Mouse (Mus musculus): Measurements from ENCODE around the gene Gtpbp1. TPM values are rescaled to one million over a fixed set of nuclear protein-coding genes. Genes with fewer than 3 reads are reported as not detected.
A peak's percentile ranks its signal among the peaks of the same experiment; 100 is the strongest.

The Gtpbp1 gene
- polyA plus RNA-seq (2012; rRNA removed): 38.8 and 42.7 TPM in 2 replicates

DNA sequence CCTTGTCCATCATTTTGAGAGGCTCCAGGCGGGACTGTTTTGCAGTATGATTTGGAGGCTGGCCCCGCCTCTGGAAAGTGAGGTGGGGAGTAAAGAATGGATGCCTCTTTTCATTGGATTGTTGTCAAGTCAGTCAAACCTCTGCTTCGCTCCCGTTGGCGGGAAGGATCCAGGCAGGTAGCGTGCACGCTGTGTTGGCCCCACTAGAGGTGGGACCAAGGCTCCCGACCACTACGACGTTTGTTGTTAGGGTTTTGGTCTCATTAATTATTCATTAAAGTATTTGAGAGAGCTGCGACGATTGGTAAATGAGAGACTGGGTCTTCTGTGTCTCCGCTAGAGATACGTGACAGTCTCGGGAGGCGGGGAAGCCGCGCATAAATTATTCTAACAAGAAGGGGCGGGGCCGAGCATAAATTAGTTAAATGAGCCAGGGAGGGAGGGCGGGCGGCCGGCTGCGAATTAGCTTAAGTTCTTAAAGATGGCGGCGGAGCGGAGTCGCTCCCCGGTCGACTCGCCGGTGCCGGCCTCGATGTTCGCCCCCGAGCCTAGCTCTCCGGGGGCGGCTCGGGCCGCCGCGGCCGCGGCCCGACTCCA, at the start of gene Gtpbp1:
Gtpbp1 (plus strand) TSS at position 420 of the 597 bp plus-strand sequence.
- no peaks in the 10 kb centered on the region for H3K27me3 ChIP-seq (ENCODE audit: control insufficient read depth, insufficient read depth, low read length)
- H3K27ac ChIP-seq (ENCODE audit: control insufficient read depth, insufficient read depth, low read depth, low read length): peak within 1 kb of the TSS; percentile 84
- peaks cover 17% of the 10 kb centered on the region for H3K4me1 ChIP-seq (ENCODE audit: control insufficient read depth, insufficient read depth, low read length)
- H3K4me3 ChIP-seq (ENCODE audit: control insufficient read depth, low read depth, low read length): peak within 1 kb of the TSS; percentile 90
- H3K36me3 ChIP-seq (ENCODE audit: control insufficient read depth, insufficient read depth, low read length): peaks cover 2% of the 10 kb centered on the region
- TF ChIP-seq CTCF (IDR thresholded peaks at IDR 0.05; ENCODE audit: control insufficient read depth, insufficient read depth, insufficient replicate concordance, low read depth, low read length) (no peak), POLR2A (IDR thresholded peaks at IDR 0.05; ENCODE audit: control insufficient read depth, low read depth, low read length) (no peak; the same call in 1 of the 2 replicates)

DNA sequence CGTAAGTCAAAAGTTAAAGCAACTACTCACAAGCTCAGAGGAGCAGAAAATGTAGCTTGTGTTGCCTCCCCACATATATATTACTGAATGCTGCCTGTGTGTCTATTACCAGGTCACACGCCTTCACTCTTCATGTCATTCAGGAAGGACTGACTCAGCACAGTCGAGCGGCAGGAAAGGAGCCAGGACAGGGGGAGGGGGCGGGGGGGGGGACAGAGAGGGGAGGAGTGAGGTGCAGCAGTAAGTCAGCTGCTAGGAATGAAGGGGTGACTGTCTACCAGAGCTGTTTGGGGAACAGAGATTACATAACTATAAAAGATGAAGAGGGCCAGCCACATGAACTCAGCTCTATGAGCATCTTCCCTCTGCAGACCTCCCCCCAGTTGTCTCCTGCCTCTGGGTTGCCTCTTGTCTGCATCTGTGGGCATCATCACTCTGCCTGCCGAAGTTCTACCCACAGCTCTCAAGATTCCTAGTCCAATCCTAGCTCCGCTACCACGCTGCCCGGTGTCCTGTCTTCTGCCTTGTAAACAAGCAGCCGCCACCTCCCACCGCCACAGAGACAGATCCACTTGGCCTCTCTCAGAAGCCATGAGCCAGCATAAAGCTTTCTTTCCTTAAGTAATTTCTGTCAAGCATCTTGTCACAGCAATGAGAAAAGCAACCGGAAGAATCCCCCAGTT, 49.4 kb upstream of the Gtpbp1 start:
- H3K27ac ChIP-seq (ENCODE audit: control insufficient read depth, insufficient read depth, low read depth, low read length): no peak overlapping the region
- no peak overlapping the region for H3K4me3 ChIP-seq (ENCODE audit: control insufficient read depth, low read depth, low read length)
- H3K27me3 ChIP-seq (ENCODE audit: control insufficient read depth, insufficient read depth, low read length): no peaks in the 10 kb centered on the region
- H3K4me1 ChIP-seq (ENCODE audit: control insufficient read depth, insufficient read depth, low read length): no peaks in the 10 kb centered on the region
- no peaks in the 10 kb centered on the region for H3K36me3 ChIP-seq (ENCODE audit: control insufficient read depth, insufficient read depth, low read length)
- TF ChIP-seq POLR2A (IDR thresholded peaks at IDR 0.05; ENCODE audit: control insufficient read depth, low read depth, low read length) (no peak), CTCF (IDR thresholded peaks at IDR 0.05; ENCODE audit: control insufficient read depth, insufficient read depth, insufficient replicate concordance, low read depth, low read length) (no peak)

DNA sequence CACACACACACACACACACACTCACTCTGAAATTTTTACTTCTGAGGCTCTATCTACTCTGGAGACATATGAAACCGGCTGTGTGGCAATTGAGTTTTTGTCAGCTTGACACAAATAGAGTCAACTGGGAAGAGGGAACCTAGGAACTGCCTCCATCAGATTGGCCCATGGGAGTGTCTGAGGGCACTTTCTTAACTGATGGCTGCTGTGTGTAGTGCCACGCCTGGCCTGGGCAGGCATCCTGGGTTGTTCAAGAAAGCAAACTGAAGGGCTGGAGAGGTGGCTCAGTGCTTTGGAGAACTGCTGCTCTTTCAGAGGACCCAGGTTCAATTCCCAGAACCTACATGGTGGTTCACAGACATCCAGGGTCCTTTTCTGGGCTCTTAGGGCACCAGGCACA, 45.2 kb upstream of the Gtpbp1 start:
- TF ChIP-seq CTCF (IDR thresholded peaks at IDR 0.05; ENCODE audit: control insufficient read depth, insufficient read depth, insufficient replicate concordance, low read depth, low read length): no peak
- TF ChIP-seq POLR2A (IDR thresholded peaks at IDR 0.05; ENCODE audit: control insufficient read depth, low read depth, low read length): no peak
- H3K4me3 ChIP-seq (ENCODE audit: control insufficient read depth, low read depth, low read length): no peak overlapping the region
- no peak overlapping the region for H3K27ac ChIP-seq (ENCODE audit: control insufficient read depth, insufficient read depth, low read depth, low read length)
- H3K27me3 ChIP-seq (ENCODE audit: control insufficient read depth, insufficient read depth, low read length): no peaks in the 10 kb centered on the region
- no peaks in the 10 kb centered on the region; the same call in 1 of the 2 replicates for H3K36me3 ChIP-seq (ENCODE audit: control insufficient read depth, insufficient read depth, low read length)
- H3K4me1 ChIP-seq (ENCODE audit: control insufficient read depth, insufficient read depth, low read length): no peaks in the 10 kb centered on the region

DNA sequence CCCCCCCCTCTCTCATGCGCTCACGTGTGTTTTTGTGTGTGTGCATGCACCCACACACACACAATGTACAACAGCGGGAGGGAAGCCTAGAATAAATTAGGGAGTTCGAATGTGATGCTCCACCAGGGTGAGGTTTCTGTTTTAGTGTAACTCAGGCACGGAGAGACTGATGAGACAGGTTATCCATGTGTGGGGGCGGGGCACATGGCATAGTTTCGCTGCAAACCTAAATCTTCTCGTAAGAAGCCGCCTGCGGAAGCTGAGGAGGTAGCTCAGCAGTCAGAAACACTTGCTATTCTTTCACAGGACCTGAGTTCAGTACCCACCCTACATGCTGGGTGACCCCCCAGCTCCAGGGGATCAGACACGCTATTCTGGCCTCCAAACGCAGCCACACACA, 42.5 kb upstream of the Gtpbp1 start:
- Histone ChIP-seq H3K36me3 (ENCODE audit: control insufficient read depth, insufficient read depth, low read length) (no peaks in the 10 kb centered on the region; the same call in 1 of the 2 replicates), H3K4me1 (ENCODE audit: control insufficient read depth, insufficient read depth, low read length) (no peaks in the 10 kb centered on the region), H3K27me3 (ENCODE audit: control insufficient read depth, insufficient read depth, low read length) (no peaks in the 10 kb centered on the region), H3K27ac (ENCODE audit: control insufficient read depth, insufficient read depth, low read depth, low read length) (no peak overlapping the region), H3K4me3 (ENCODE audit: control insufficient read depth, low read depth, low read length) (no peak overlapping the region)
- TF ChIP-seq POLR2A (IDR thresholded peaks at IDR 0.05; ENCODE audit: control insufficient read depth, low read depth, low read length) (no peak), CTCF (IDR thresholded peaks at IDR 0.05; ENCODE audit: control insufficient read depth, insufficient read depth, insufficient replicate concordance, low read depth, low read length) (no peak)

DNA sequence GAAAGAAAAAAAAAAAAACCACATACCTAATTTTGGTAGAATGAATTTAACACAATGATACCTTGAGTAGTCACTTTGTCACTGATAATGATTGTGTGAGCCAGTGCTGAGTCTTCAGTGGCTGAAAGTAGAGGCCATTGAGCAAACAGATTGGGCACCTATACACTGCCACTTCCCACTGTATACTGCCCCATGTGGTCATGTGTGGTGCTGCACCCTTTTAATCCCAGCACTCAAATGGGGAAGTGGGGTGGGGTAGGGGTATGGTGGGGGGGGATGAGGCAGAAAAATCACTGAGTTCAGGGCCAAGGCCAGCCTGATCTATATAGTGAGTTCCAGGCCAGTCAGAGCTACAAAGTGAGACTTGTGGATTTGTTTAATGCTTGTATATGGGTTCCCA, 40.1 kb upstream of the Gtpbp1 start:
- no peaks in the 10 kb centered on the region for H3K27me3 ChIP-seq (ENCODE audit: control insufficient read depth, insufficient read depth, low read length)
- peak; percentile 51; the same call in 1 of the 2 replicates for TF ChIP-seq CTCF (IDR thresholded peaks at IDR 0.05; ENCODE audit: control insufficient read depth, insufficient read depth, insufficient replicate concordance, low read depth, low read length)
- no peak for TF ChIP-seq POLR2A (IDR thresholded peaks at IDR 0.05; ENCODE audit: control insufficient read depth, low read depth, low read length)
- no peak overlapping the region for H3K27ac ChIP-seq (ENCODE audit: control insufficient read depth, insufficient read depth, low read depth, low read length)
- H3K36me3 ChIP-seq (ENCODE audit: control insufficient read depth, insufficient read depth, low read length): no peaks in the 10 kb centered on the region; the same call in none of the 2 replicates
- no peaks in the 10 kb centered on the region for H3K4me1 ChIP-seq (ENCODE audit: control insufficient read depth, insufficient read depth, low read length)
- H3K4me3 ChIP-seq (ENCODE audit: control insufficient read depth, low read depth, low read length): no peak overlapping the region

DNA sequence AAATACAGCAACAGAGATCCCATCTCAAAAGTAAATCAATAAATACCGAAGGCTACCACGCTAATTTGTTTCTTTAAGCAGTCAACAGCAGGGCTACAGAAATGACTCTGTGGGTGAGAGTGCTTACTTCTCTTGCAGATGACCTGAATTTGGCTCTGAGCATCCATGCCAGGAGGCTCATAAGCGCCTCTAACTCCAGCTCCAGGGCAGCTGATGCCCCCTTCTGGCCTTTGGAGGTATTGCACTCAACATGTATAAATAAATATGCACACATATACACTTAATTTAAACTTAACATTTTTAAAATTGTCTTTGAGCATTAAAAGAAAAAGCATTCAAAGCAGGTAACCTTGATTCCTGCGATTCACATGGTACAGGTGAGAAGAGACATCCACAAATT, 39.2 kb upstream of the Gtpbp1 start:
- TF ChIP-seq CTCF (IDR thresholded peaks at IDR 0.05; ENCODE audit: control insufficient read depth, insufficient read depth, insufficient replicate concordance, low read depth, low read length) (peak; percentile 66; the same call in 1 of the 2 replicates), POLR2A (IDR thresholded peaks at IDR 0.05; ENCODE audit: control insufficient read depth, low read depth, low read length) (no peak)
- Histone ChIP-seq H3K27ac (ENCODE audit: control insufficient read depth, insufficient read depth, low read depth, low read length) (no peak overlapping the region), H3K27me3 (ENCODE audit: control insufficient read depth, insufficient read depth, low read length) (no peaks in the 10 kb centered on the region), H3K36me3 (ENCODE audit: control insufficient read depth, insufficient read depth, low read length) (no peaks in the 10 kb centered on the region; the same call in none of the 2 replicates), H3K4me3 (ENCODE audit: control insufficient read depth, low read depth, low read length) (no peak overlapping the region), H3K4me1 (ENCODE audit: control insufficient read depth, insufficient read depth, low read length) (no peaks in the 10 kb centered on the region)

DNA sequence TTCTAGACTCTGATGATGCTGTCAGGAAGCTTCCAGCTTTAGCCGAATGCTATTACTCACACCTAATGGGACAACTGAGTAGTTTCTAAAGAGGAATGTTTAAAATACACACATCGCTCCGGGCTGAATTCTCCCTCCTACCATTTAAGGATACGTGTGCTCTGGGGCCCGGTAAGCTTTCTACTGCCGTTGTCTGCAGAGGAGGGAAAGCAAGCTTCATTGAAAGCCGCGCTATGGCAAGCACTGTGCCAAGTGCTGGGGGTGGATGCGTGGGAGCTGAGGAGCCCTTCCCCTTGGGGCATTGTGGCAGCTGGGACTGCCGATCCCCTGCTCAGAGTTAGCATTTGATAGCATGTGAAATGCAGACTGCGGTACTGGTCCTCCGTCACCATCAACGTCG, 34.2 kb upstream of the Gtpbp1 start:
- no peak for TF ChIP-seq POLR2A (IDR thresholded peaks at IDR 0.05; ENCODE audit: control insufficient read depth, low read depth, low read length)
- TF ChIP-seq CTCF (IDR thresholded peaks at IDR 0.05; ENCODE audit: control insufficient read depth, insufficient read depth, insufficient replicate concordance, low read depth, low read length): no peak
- Histone ChIP-seq H3K4me3 (ENCODE audit: control insufficient read depth, low read depth, low read length) (peak overlapping the region; percentile 64), H3K27ac (ENCODE audit: control insufficient read depth, insufficient read depth, low read depth, low read length) (no peak overlapping the region), H3K36me3 (ENCODE audit: control insufficient read depth, insufficient read depth, low read length) (peaks cover 2% of the 10 kb centered on the region), H3K4me1 (ENCODE audit: control insufficient read depth, insufficient read depth, low read length) (peaks cover 3% of the 10 kb centered on the region; the same call in 1 of the 2 replicates), H3K27me3 (ENCODE audit: control insufficient read depth, insufficient read depth, low read length) (no peaks in the 10 kb centered on the region)
